Mouse (Mus musculus) liver, adult 10 weeks (tissue): ENCODE measurements around the gene Psg25. TPM values are rescaled to one million over a fixed set of nuclear protein-coding genes. Genes with fewer than 3 reads are reported as not detected.

Experiments
- polyA plus RNA-seq: library from polyadenylated mRNA; stranded (reverse); fragments of 350-450 nt; fragmentation: Illumina TruSeq; extraction: RNeasy Lipid Tissue Mini Kit (QIAGEN cat#74804); gene quantifications from one replicate; pipeline ENCODE4 v1.2.3, GENCODE M21; 2014; ENCODE audit warnings: low read depth, low replicate concordance

Psg25 gene
- not detected for polyA plus RNA-seq

GRCm38 (mm10) chr7:18532169-18532568, at the start of gene Psg25:
TSS of gene Psg25 (minus strand) at chr7:18532269.

DNA sequence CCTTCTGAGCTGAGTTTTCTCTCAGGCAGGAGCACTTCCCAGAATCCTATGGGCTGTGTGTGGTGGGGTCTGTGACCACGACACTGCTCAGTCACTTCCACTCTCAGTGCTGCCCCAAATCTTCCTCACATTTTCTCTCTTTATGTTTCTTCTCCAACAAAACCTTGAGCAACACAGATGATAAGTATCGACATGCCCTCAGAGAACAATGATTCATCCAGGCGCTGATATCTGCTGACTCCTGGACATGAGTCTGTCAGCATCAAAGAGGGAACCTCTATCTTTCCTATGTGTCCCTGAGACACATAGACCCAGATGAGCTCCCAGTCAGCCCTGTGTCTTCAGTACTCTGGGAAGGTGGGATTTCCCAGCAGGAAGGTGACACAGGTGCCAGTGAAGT, 35.1 kb upstream of the Psg25 start, which contains the start of gene Psg27:
TSS of gene Psg27 (minus strand) at position 101 of the 400 bp plus-strand sequence.

DNA sequence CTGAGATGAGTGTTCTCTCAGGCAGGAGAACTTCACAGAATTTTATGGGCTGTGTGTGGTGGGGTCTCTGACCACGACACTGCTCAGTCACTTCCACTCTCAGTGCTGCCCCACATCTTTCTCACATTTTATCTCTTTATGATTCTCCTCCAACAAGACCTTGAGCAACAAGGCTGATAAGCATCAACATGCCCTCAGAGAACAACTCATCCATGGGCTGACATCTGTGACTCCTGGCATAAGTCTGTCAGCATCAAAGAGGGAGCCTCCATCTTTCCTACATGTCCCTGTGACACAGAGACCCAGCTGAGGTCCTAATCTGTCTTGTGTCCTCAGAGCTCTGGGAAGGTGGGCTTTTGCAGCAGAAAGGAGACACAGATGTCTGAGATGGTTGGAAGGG, 48.0 kb downstream of the Psg25 start, which contains the start of gene Psg26:
TSS of gene Psg26 (minus strand) at position 101 of the 400 bp plus-strand sequence.

Other genes with a start within 250 kb of the Psg25 start
- not detected for gene Psg18, start 177.3 kb downstream of the Psg25 start, polyA plus RNA-seq
- not detected for gene Psg28, start 100.2 kb downstream of the Psg25 start, polyA plus RNA-seq
- not detected for gene Psg26, start 48.1 kb downstream of the Psg25 start, polyA plus RNA-seq
- not detected for gene Psg27, start 35.0 kb upstream of the Psg25 start, polyA plus RNA-seq
- not detected for gene Psg23, start 84.2 kb upstream of the Psg25 start, polyA plus RNA-seq
- gene Psg21, start 124.5 kb upstream of the Psg25 start, polyA plus RNA-seq, result not detected
- not detected for gene Psg20, start 153.9 kb upstream of the Psg25 start, polyA plus RNA-seq
- gene Psg22, start 185.8 kb upstream of the Psg25 start, polyA plus RNA-seq, result not detected